Mouse (Mus musculus): ENCODE measurements around the gene Pfas. TPM values are rescaled to one million over a fixed set of nuclear protein-coding genes. Genes with fewer than 3 reads are reported as not detected.
A peak's percentile ranks its signal among the peaks of the same experiment; 100 is the strongest.

Gene Pfas
- polyA plus RNA-seq, 1 experiment = 85.3 TPM

DNA sequence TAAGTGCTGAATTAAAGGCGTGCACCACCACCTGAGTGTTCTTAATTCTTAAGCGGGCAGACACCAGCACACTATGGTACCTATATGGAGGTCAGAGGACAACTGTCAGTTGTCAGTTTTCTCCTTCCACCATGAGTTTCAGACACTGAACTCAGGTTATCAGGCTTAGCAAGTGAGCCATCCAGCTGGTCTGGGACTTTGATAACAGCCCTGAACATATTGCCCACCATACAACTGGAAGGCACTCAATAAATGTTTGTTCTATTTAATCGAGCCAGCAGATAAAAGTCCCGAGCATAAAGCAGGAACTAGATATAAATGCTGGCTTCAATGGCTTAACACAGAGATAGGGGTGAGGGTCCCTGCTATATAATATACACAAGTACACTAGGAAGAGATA, 11.2 kb downstream of the Pfas start:
- H3K9me3 ChIP-seq (replicated peaks; ENCODE audit: control insufficient read depth, insufficient read depth, low read length, poor library complexity, severe bottlenecking) = no peaks in the 10 kb centered on the region
- no peaks in the 10 kb centered on the region for H3K27me3 ChIP-seq (ENCODE audit: control insufficient read depth, insufficient read depth, low read length, poor library complexity, severe bottlenecking)
- H3K9ac ChIP-seq (ENCODE audit: low read depth, poor library complexity, severe bottlenecking) = no peak overlapping the region
- no peaks in the 10 kb centered on the region for H3K4me1 ChIP-seq (ENCODE audit: control insufficient read depth, insufficient read depth, low read length)
- no peak for TF ChIP-seq CTCF (IDR thresholded peaks at IDR 0.05; ENCODE audit: low read depth, low read length)
- no peak for TF ChIP-seq EP300 (IDR thresholded peaks at IDR 0.05; ENCODE audit: insufficient read depth, low read depth, low read length)
- H3K4me3 ChIP-seq (ENCODE audit: low read depth, low read length) = no peak overlapping the region
- peaks cover 93% of the 10 kb centered on the region for H3K36me3 ChIP-seq (ENCODE audit: control insufficient read depth, insufficient read depth, low read length, poor library complexity, severe bottlenecking)
- no peak overlapping the region for H3K27ac ChIP-seq (ENCODE audit: insufficient read depth, low read length)

DNA sequence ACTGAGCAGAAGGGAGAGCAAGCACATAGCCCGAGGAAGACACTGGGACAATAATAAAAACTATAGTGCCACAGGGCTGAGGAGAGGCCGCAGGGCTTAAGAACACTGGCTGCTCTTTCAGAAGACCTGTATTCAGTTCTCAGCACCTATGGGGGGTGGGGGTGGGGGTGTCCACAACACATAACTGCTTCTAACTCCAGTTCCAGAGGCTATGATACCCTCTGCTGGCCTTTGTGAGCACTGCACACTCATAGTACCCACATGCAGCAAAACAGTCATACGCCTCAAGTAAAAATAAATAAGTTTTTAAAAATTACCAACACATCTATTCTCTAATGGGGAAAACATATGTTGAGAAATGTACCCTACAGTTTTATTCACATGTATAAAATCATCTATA, 13.9 kb downstream of the Pfas start:
- Histone ChIP-seq H3K9me3 (replicated peaks; ENCODE audit: control insufficient read depth, insufficient read depth, low read length, poor library complexity, severe bottlenecking) (no peaks in the 10 kb centered on the region), H3K9ac (ENCODE audit: low read depth, poor library complexity, severe bottlenecking) (no peak overlapping the region), H3K27ac (ENCODE audit: insufficient read depth, low read length) (no peak overlapping the region), H3K27me3 (ENCODE audit: control insufficient read depth, insufficient read depth, low read length, poor library complexity, severe bottlenecking) (no peaks in the 10 kb centered on the region), H3K36me3 (ENCODE audit: control insufficient read depth, insufficient read depth, low read length, poor library complexity, severe bottlenecking) (peaks cover 92% of the 10 kb centered on the region), H3K4me1 (ENCODE audit: control insufficient read depth, insufficient read depth, low read length) (no peaks in the 10 kb centered on the region), H3K4me3 (ENCODE audit: low read depth, low read length) (no peak overlapping the region)
- TF ChIP-seq EP300 (IDR thresholded peaks at IDR 0.05; ENCODE audit: insufficient read depth, low read depth, low read length) = no peak
- TF ChIP-seq CTCF (IDR thresholded peaks at IDR 0.05; ENCODE audit: low read depth, low read length) = no peak
- TF ChIP-seq POLR2A (IDR thresholded peaks at IDR 0.05; ENCODE audit: insufficient read depth, low read length) = no peak

DNA sequence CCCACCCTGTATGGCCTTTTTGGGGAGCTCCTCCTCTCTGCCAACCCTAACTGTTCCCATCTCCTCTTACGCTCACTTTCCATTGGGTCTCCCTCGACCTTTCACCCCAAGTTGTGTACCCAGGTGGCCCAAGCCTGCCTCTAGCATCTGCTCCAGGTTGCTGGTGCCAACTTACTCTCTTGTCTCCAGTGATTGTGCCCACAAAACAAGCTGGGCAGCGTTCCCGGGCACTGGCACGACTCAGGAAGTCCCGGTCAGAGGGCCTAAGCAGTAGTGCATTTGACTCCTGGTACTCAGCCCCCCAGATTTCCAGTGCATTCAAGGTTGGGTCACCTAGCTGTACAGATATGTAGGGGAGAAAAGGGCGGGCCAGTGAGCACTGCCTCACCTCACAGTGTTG, 15.1 kb downstream of the Pfas start:
- Histone ChIP-seq H3K4me1 (ENCODE audit: control insufficient read depth, insufficient read depth, low read length) (no peaks in the 10 kb centered on the region), H3K9me3 (replicated peaks; ENCODE audit: control insufficient read depth, insufficient read depth, low read length, poor library complexity, severe bottlenecking) (no peaks in the 10 kb centered on the region), H3K27ac (ENCODE audit: insufficient read depth, low read length) (no peak overlapping the region), H3K4me3 (ENCODE audit: low read depth, low read length) (no peak overlapping the region), H3K36me3 (ENCODE audit: control insufficient read depth, insufficient read depth, low read length, poor library complexity, severe bottlenecking) (peaks cover 89% of the 10 kb centered on the region), H3K27me3 (ENCODE audit: control insufficient read depth, insufficient read depth, low read length, poor library complexity, severe bottlenecking) (no peaks in the 10 kb centered on the region), H3K9ac (ENCODE audit: low read depth, poor library complexity, severe bottlenecking) (no peak overlapping the region)
- TF ChIP-seq EP300 (IDR thresholded peaks at IDR 0.05; ENCODE audit: insufficient read depth, low read depth, low read length) = no peak
- no peak for TF ChIP-seq POLR2A (IDR thresholded peaks at IDR 0.05; ENCODE audit: insufficient read depth, low read length)
- TF ChIP-seq CTCF (IDR thresholded peaks at IDR 0.05; ENCODE audit: low read depth, low read length) = no peak

DNA sequence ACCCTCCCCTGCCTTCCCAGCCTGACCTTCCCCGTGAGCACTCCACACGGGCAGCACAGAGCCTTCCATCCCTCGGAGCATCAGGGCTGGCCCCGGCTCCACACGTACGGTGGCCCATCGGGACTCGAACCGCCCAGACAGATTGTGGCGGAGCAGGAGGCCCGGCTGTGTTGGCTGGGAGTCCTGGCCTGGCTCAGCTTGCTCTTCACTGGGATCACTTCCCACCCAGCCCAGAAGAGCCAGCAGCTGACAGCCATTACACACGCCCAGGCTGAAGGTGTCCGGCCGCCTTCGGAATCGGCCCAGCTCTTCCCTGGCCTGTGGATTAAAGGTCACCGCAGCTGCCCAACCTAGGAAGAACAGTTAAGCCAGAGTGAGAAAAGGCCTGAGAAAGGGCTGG, 19.9 kb downstream of the Pfas start:
- no peak for TF ChIP-seq POLR2A (IDR thresholded peaks at IDR 0.05; ENCODE audit: insufficient read depth, low read length)
- no peak for TF ChIP-seq EP300 (IDR thresholded peaks at IDR 0.05; ENCODE audit: insufficient read depth, low read depth, low read length)
- TF ChIP-seq CTCF (IDR thresholded peaks at IDR 0.05; ENCODE audit: low read depth, low read length) = no peak
- Histone ChIP-seq H3K4me1 (ENCODE audit: control insufficient read depth, insufficient read depth, low read length) (no peaks in the 10 kb centered on the region), H3K9me3 (replicated peaks; ENCODE audit: control insufficient read depth, insufficient read depth, low read length, poor library complexity, severe bottlenecking) (no peaks in the 10 kb centered on the region), H3K36me3 (ENCODE audit: control insufficient read depth, insufficient read depth, low read length, poor library complexity, severe bottlenecking) (peaks cover 72% of the 10 kb centered on the region), H3K27me3 (ENCODE audit: control insufficient read depth, insufficient read depth, low read length, poor library complexity, severe bottlenecking) (no peaks in the 10 kb centered on the region), H3K27ac (ENCODE audit: insufficient read depth, low read length) (no peak overlapping the region), H3K4me3 (ENCODE audit: low read depth, low read length) (no peak overlapping the region), H3K9ac (ENCODE audit: low read depth, poor library complexity, severe bottlenecking) (no peak overlapping the region)

DNA sequence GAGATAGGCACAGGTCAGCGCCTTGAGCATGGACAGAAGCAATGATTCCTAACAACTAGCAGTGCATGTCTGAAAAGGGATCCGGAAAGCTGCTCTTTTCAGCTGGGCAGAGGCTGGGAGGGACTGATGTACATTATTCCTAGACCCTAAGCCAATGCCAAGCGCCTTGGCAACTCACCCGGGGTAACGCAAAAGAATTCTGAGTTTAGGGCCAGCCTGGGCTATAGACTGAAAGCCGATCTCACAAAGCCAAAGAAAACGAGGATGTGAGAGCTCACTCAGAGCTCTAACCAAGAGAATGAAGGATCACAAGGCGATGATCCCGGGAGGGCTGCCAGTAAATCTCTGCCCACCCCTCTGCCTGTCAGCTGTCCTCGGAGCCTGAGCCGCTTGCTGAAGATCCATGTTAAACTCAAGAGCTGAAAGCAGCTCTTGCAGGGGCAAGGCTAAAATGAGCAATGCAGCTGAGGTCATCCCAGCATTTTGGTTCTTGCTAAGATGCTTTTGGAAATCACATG, 20.8 kb downstream of the Pfas start:
- Histone ChIP-seq H3K4me3 (ENCODE audit: low read depth, low read length) (no peak overlapping the region), H3K27ac (ENCODE audit: insufficient read depth, low read length) (no peak overlapping the region), H3K9me3 (replicated peaks; ENCODE audit: control insufficient read depth, insufficient read depth, low read length, poor library complexity, severe bottlenecking) (no peaks in the 10 kb centered on the region), H3K27me3 (ENCODE audit: control insufficient read depth, insufficient read depth, low read length, poor library complexity, severe bottlenecking) (no peaks in the 10 kb centered on the region), H3K4me1 (ENCODE audit: control insufficient read depth, insufficient read depth, low read length) (no peaks in the 10 kb centered on the region), H3K9ac (ENCODE audit: low read depth, poor library complexity, severe bottlenecking) (no peak overlapping the region), H3K36me3 (ENCODE audit: control insufficient read depth, insufficient read depth, low read length, poor library complexity, severe bottlenecking) (peaks cover 63% of the 10 kb centered on the region)
- TF ChIP-seq CTCF (IDR thresholded peaks at IDR 0.05; ENCODE audit: low read depth, low read length) = no peak
- no peak for TF ChIP-seq EP300 (IDR thresholded peaks at IDR 0.05; ENCODE audit: insufficient read depth, low read depth, low read length)
- TF ChIP-seq POLR2A (IDR thresholded peaks at IDR 0.05; ENCODE audit: insufficient read depth, low read length) = no peak

DNA sequence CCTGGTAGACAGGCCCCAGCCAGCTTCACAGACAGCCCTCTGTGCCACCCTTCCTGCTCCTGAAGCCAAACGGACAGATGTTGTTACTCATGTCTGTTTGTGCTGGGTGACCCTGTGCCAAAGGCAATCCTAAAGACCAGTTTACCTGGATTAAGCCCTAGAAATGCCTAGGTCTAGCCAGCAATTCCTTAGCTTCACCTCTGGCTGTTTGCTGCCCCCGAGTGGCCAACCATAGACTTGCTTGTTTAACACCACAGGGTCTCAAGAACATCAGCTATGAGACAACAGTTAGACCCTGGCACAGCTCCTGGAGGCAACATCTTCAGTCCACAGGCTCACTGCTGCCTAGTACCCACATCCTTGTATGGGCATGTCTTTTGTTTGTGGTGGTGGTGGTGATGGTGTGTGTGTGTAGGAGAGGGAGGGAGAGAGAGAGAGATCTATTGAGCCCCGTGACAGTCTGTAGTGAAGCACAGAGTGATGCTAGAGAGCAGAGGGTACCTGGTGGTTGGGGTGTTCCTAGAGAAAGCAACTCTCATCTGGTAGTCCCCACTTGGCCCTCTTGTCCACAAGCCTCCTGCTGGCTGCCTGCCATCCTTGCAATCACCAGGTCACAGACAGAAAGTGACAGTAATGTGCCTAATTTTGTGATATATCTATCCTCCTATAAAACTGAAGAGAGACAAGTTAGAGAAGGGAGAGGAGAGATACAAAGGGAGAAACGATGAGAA, 25.5 kb downstream of the Pfas start:
- H3K36me3 ChIP-seq (ENCODE audit: control insufficient read depth, insufficient read depth, low read length, poor library complexity, severe bottlenecking) = peaks cover 21% of the 10 kb centered on the region
- no peak overlapping the region for H3K27ac ChIP-seq (ENCODE audit: insufficient read depth, low read length)
- no peak overlapping the region for H3K4me3 ChIP-seq (ENCODE audit: low read depth, low read length)
- H3K9ac ChIP-seq (ENCODE audit: low read depth, poor library complexity, severe bottlenecking) = no peak overlapping the region
- H3K9me3 ChIP-seq (replicated peaks; ENCODE audit: control insufficient read depth, insufficient read depth, low read length, poor library complexity, severe bottlenecking) = no peaks in the 10 kb centered on the region
- H3K27me3 ChIP-seq (ENCODE audit: control insufficient read depth, insufficient read depth, low read length, poor library complexity, severe bottlenecking) = no peaks in the 10 kb centered on the region
- H3K4me1 ChIP-seq (ENCODE audit: control insufficient read depth, insufficient read depth, low read length) = no peaks in the 10 kb centered on the region
- TF ChIP-seq CTCF (IDR thresholded peaks at IDR 0.05; ENCODE audit: low read depth, low read length) = peak; percentile 85
- no peak for TF ChIP-seq EP300 (IDR thresholded peaks at IDR 0.05; ENCODE audit: insufficient read depth, low read depth, low read length)
